Mouse (Mus musculus) bone marrow macrophage, adult 2 months (primary cell): ENCODE data around the gene Osbpl5. TPM values are rescaled to one million over a fixed set of nuclear protein-coding genes. Genes with fewer than 3 reads are reported as not detected.
A peak's percentile ranks its signal among the peaks of the same experiment; 100 is the strongest.

ENCODE experiments used
- H3K27ac ChIP-seq: 2 replicates; pipeline ENCODE4 v1.5.1; 2012; ENCODE audit warnings: low read depth, low read length; ENCODE audit not compliant: insufficient read depth
- H3K4me1 ChIP-seq: 2 replicates; pipeline ENCODE4 v1.6.1; 2012; ENCODE audit warnings: low read length; ENCODE audit not compliant: control insufficient read depth, insufficient read depth
- H3K4me3 ChIP-seq: 2 replicates; pipeline ENCODE4 v1.5.1; 2012; ENCODE audit warnings: mild to moderate bottlenecking, low read length, moderate library complexity; ENCODE audit not compliant: insufficient read depth
- CTCF ChIP-seq: IDR thresholded peaks from 2 replicates; pipeline ENCODE4 v1.5.1; 2012; ENCODE audit warnings: low read depth, mild to moderate bottlenecking, low read length, moderate library complexity
- POLR2A ChIP-seq: IDR thresholded peaks from 2 replicates; pipeline ENCODE4 v1.6.1; 2012; ENCODE audit warnings: mild to moderate bottlenecking, low read depth, low read length, borderline replicate concordance
- polyA plus RNA-seq: library from polyadenylated mRNA; stranded (reverse); fragments of >200 nt; gene quantifications from 2 replicates; pipeline ENCODE4 v1.2.4, GENCODE M21; 2012; ENCODE audit not compliant: missing spikeins, insufficient read depth, insufficient read length

Gene Osbpl5
- polyA plus RNA-seq, 1 experiment = 1.2 TPM

DNA sequence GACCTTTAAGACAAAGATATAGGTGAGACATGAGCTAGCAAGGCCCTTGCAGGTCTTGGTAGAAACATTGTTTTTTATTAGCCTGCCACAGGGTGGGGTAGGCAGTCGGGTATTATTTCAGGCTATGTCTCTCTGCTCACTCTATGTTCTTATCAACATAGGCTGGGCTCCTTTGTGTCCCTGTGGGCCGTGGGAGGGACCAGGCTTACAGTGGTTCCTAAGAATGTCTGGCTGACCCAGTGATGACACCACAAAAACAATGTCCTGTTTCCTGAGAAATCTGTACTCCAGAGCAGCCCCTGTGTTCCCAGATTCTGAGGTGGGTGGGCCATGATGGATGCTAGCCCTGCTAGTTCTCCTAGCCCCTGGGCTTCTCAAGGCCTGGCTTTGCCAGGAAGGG lies 20.6 kb upstream of the Osbpl5 start:
- Histone ChIP-seq H3K4me1 (no peaks in the 10 kb centered on the region), H3K27ac (no peak overlapping the region), H3K4me3 (no peak overlapping the region)
- no peak for TF ChIP-seq POLR2A

DNA sequence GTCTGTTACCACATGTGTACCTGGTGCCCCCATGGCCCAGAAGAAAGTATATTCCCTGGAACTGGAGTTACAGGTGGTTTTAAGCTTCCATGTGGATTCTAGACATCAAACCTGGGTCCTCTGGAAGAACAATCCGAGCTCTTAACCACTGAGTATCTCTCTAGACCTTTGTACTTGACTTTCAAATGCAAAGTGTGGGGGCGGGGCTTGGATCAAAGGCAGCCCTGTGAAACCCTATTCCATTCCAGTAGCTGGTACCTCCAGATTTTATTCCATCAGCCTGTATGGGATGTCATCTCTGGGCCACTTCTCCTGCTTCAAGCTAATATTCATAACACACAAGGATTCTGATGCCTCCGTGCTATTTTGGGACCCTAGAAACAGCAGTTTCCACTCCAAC lies 19.4 kb upstream of the Osbpl5 start:
- H3K27ac ChIP-seq = no peak overlapping the region
- no peak for TF ChIP-seq CTCF
- no peak for TF ChIP-seq POLR2A
- no peak overlapping the region for H3K4me3 ChIP-seq
- H3K4me1 ChIP-seq = peaks cover 2% of the 10 kb centered on the region; the same call in 1 of the 2 replicates

DNA sequence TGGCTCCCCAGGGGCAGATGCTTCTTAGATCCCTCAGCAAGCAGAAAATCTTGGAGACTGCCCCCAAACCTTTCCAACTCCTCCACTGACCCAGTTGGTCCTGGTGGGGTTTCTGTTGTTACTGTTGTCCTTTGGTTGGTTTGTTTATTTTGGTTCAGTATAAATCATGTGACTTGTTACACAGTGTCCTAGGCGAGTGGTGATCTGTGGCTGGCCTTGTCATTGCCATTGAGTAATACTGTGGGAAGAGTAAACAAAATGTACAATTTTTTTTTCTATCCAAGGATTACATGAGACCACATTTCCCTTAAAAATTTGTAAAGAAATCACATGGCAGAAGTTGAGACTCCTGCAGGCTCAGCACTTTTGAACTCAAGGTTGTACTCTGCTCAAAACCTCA lies 12.7 kb upstream of the Osbpl5 start:
- TF ChIP-seq CTCF (no peak), POLR2A (no peak)
- H3K27ac ChIP-seq = peak overlapping the region; percentile 47

DNA sequence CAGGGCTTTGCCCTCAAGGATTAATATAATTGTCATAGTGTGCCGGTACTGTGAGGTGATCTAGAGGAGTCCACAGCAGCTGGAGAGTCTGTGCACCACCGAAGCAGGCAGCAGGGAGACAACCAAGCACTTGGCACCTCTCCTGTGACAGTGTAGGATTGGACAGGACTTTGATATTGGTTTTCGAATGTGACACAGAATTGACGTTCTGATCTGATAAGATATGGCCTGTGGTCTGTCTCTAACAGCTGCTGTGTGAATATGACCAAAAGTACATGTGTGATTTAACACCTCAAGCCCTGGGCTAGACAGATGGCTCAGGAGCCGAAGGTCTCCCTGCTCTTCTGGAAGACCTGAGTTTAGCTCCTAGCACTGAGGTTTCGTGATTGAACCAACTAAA lies 11.5 kb upstream of the Osbpl5 start:
- TF ChIP-seq CTCF = no peak
- TF ChIP-seq POLR2A = no peak
- Histone ChIP-seq H3K4me1 (peaks cover 24% of the 10 kb centered on the region), H3K4me3 (no peak overlapping the region), H3K27ac (no peak overlapping the region)

More for the DNA sequence above, 12.7 kb upstream of the Osbpl5 start:
- Histone ChIP-seq H3K4me3 (no peak overlapping the region), H3K4me1 (peaks cover 24% of the 10 kb centered on the region)

DNA sequence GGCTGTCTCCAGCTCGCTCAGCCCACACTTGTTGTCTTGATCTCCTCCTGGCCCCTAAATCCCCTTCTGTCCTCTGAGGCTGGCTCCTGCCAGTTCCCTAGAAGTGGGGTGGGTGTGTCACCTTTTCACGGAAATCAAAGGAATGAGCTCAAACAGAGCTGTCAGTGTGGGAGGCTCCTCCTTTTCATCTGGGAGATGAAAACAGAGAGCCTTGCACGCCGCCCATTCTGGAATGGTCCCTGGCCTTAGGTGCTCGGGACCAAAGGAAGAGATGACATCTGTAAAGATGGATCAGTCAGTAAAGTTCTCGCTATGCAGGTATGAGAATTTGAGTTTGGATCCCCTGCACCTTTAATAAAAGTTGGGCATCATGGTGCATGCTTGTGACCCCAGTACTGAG lies 10.1 kb upstream of the Osbpl5 start, which contains the start of gene Mrgprg:
Gene Mrgprg (minus strand): TSS at position 101 of the 400 bp plus-strand sequence.
- Histone ChIP-seq H3K4me1 (peaks cover 24% of the 10 kb centered on the region), H3K27ac (no peak within 1 kb of the TSS), H3K4me3 (no peak within 1 kb of the TSS)
- TF ChIP-seq POLR2A = no peak
- no peak for TF ChIP-seq CTCF

DNA sequence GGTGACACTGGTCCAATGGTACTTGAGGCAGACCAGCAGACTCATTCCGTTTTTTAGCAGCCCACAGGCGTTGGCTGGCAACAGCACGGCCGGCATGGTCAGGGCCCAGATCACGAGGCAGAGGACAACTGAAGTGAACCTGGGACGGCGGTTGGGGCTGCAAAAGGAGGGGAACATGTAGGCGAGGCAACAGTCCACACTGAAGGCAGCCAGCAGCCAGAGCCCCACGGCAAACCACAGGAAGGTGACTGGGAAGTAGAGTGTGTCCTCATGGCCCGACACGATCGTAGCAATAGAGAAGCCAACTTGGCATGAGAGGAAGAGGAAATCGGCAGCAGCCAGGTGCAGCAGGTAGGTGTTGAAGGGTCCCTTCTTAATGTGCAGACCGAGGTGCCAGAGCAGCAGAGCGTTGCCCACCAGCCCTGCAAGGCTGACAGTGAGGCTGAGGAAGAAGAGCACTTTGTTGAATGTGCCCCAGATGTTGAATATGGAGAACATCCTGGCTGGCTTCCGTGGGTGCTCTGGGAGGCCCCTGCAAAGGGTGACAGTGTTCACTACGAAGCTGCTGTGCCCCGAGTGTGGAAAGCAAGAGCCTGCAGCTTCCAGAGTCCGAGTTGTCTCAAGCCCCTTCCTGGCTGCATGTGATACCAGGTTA lies 8.2 kb upstream of the Osbpl5 start:
- TF ChIP-seq POLR2A = no peak
- no peak for TF ChIP-seq CTCF
- Histone ChIP-seq H3K27ac (no peak overlapping the region), H3K4me1 (peaks cover 10% of the 10 kb centered on the region), H3K4me3 (no peak overlapping the region)

DNA sequence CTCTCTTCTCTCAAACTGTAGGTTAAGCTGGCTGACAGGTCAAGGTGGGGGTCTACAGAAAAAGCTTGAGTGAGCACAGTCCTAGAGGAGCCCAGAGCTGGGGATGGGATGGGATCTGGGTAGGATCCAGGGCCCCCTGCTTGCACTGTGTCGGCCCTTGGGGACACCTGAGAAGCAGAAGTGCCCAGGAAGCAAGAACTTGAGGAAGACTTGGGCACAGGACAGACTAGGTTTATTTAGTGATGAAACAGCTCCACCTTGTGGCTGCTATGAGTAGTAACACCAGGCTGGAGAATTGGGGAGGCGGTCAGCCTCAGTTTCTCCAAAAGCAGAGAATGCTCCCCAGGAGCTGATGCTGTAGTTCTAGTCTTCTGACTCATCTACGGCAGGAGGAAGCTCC lies 7.0 kb upstream of the Osbpl5 start:
- Histone ChIP-seq H3K4me3 (no peak overlapping the region), H3K27ac (no peak overlapping the region), H3K4me1 (no peaks in the 10 kb centered on the region)
- TF ChIP-seq POLR2A = no peak
- TF ChIP-seq CTCF = peak; percentile 57; the same call in 1 of the 2 replicates

DNA sequence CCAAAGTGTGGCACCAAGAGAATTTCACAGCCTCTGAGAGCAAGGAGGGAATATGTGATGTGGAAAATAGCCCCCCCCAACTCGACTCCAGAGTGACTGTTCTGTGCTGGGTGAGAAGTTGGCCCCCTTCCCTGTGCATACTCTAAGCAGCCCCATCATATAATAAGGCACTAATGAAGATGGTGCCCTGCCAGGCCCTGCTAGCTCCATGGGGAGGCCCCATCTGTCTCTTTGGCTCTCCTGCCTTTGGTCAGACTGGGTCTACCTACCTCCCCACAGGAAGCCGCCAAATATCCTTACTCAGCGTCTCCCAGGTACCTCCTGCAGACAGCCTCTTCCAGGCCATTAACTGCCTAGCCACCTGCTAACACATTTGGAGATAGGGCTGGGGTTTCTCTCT lies 2.2 kb upstream of the Osbpl5 start:
- Histone ChIP-seq H3K4me1 (peaks cover 14% of the 10 kb centered on the region), H3K27ac (no peak overlapping the region), H3K4me3 (no peak overlapping the region)
- TF ChIP-seq CTCF = no peak

DNA sequence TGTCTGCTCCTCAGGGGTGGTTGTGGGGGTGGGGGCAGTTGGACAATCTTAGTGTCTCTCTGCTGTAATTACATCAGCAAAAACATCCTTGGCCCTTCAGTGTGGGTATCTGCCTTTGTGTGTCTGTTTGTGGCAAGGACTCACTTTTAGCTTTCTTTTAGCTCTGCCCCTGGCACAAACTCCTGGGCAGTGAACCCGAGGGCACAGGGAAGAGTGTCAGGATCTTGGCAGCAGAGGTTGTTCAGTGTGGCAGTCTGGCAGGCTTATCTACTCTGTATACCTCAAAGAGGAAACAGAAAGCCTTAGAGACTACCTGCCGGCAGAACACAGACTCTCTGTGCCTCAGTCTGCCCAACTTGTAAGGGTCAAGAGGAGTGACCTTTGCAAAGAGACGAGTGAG lies 911 bp upstream of the Osbpl5 start:
- Histone ChIP-seq H3K27ac (no peak overlapping the region), H3K4me1 (peaks cover 14% of the 10 kb centered on the region), H3K4me3 (peak overlapping the region; percentile 12; the same call in 1 of the 2 replicates)
- TF ChIP-seq CTCF (no peak), POLR2A (no peak)

DNA sequence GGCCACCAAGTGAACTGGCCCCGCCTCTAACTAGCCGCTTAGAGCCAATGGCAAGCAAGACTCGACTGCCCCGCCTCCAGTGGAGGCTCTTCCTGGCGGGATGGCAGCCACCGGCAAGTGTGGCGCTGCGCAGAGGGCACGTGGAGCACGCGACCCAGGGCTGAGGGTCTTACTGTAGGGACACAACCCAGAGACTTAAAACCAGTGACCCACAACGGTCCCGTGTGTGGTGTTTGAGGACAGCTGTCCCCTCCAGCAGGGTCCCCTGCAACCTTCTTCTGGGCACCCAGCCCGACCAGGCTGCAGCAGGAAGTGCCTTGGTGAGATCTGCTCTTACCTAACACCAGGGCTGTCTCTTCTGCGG lies 224 bp upstream of the Osbpl5 start:
- H3K27ac ChIP-seq = no peak overlapping the region
- no peak for TF ChIP-seq CTCF
- TF ChIP-seq POLR2A = no peak
- H3K4me1 ChIP-seq = peaks cover 14% of the 10 kb centered on the region
- peak overlapping the region; percentile 70 for H3K4me3 ChIP-seq
